Mouse (Mus musculus): ENCODE measurements around the gene Zcchc18. TPM values are rescaled to one million over a fixed set of nuclear protein-coding genes. Genes with fewer than 3 reads are reported as not detected.

The Zcchc18 gene
- polyA plus RNA-seq, 1 experiment: 2.1 TPM

GRCm38 (mm10) chrX:136986039-136986438, 6.9 kb upstream of the Zcchc18 start:
- no peaks in the 10 kb centered on the region for H3K4me1 ChIP-seq (ENCODE audit: control insufficient read depth, insufficient read depth, low read length)
- TF ChIP-seq POLR2A (IDR thresholded peaks at IDR 0.05; ENCODE audit: control insufficient read depth, low read depth, low read length): no peak
- TF ChIP-seq CTCF (IDR thresholded peaks at IDR 0.05; ENCODE audit: control insufficient read depth, insufficient read depth, insufficient replicate concordance, low read depth, low read length): no peak
- no peaks in the 10 kb centered on the region for H3K27me3 ChIP-seq (ENCODE audit: control insufficient read depth, insufficient read depth, low read length)
- peak overlapping the region; percentile 12; the same call in 1 of the 2 replicates for H3K27ac ChIP-seq (ENCODE audit: control insufficient read depth, insufficient read depth, low read depth, low read length)
- H3K4me3 ChIP-seq (ENCODE audit: control insufficient read depth, low read depth, low read length): no peak overlapping the region
- H3K36me3 ChIP-seq (ENCODE audit: control insufficient read depth, insufficient read depth, low read length): no peaks in the 10 kb centered on the region

GRCm38 (mm10) chrX:136991274-136991673, 1.7 kb upstream of the Zcchc18 start:
- TF ChIP-seq POLR2A (IDR thresholded peaks at IDR 0.05; ENCODE audit: control insufficient read depth, low read depth, low read length) (no peak), CTCF (IDR thresholded peaks at IDR 0.05; ENCODE audit: control insufficient read depth, insufficient read depth, insufficient replicate concordance, low read depth, low read length) (no peak)
- Histone ChIP-seq H3K4me1 (ENCODE audit: control insufficient read depth, insufficient read depth, low read length) (peaks cover 2% of the 10 kb centered on the region; the same call in 1 of the 2 replicates), H3K27ac (ENCODE audit: control insufficient read depth, insufficient read depth, low read depth, low read length) (no peak overlapping the region), H3K36me3 (ENCODE audit: control insufficient read depth, insufficient read depth, low read length) (no peaks in the 10 kb centered on the region), H3K4me3 (ENCODE audit: control insufficient read depth, low read depth, low read length) (no peak overlapping the region), H3K27me3 (ENCODE audit: control insufficient read depth, insufficient read depth, low read length) (no peaks in the 10 kb centered on the region)

- Histone ChIP-seq H3K36me3 (ENCODE audit: control insufficient read depth, insufficient read depth, low read length) (no peaks in the 10 kb centered on the region), H3K4me1 (ENCODE audit: control insufficient read depth, insufficient read depth, low read length) (peaks cover 2% of the 10 kb centered on the region; the same call in 1 of the 2 replicates), H3K4me3 (ENCODE audit: control insufficient read depth, low read depth, low read length) (peak overlapping the region; percentile 73), H3K27me3 (ENCODE audit: control insufficient read depth, insufficient read depth, low read length) (no peaks in the 10 kb centered on the region), H3K27ac (ENCODE audit: control insufficient read depth, insufficient read depth, low read depth, low read length) (peak overlapping the region; percentile 52; the same call in 1 of the 2 replicates)
- TF ChIP-seq CTCF (IDR thresholded peaks at IDR 0.05; ENCODE audit: control insufficient read depth, insufficient read depth, insufficient replicate concordance, low read depth, low read length) (no peak), POLR2A (IDR thresholded peaks at IDR 0.05; ENCODE audit: control insufficient read depth, low read depth, low read length) (no peak)
Measured at GRCm38 (mm10) chrX:136992191-136992965, 577 bp upstream of the Zcchc18 start.

GRCm38 (mm10) chrX:136993641-136994040, 686 bp downstream of the Zcchc18 start:
- Histone ChIP-seq H3K27me3 (ENCODE audit: control insufficient read depth, insufficient read depth, low read length) (no peaks in the 10 kb centered on the region), H3K27ac (ENCODE audit: control insufficient read depth, insufficient read depth, low read depth, low read length) (no peak overlapping the region), H3K4me1 (ENCODE audit: control insufficient read depth, insufficient read depth, low read length) (peaks cover 2% of the 10 kb centered on the region; the same call in 1 of the 2 replicates), H3K4me3 (ENCODE audit: control insufficient read depth, low read depth, low read length) (peak overlapping the region; percentile 7), H3K36me3 (ENCODE audit: control insufficient read depth, insufficient read depth, low read length) (no peaks in the 10 kb centered on the region)
- TF ChIP-seq CTCF (IDR thresholded peaks at IDR 0.05; ENCODE audit: control insufficient read depth, insufficient read depth, insufficient replicate concordance, low read depth, low read length): no peak
- no peak for TF ChIP-seq POLR2A (IDR thresholded peaks at IDR 0.05; ENCODE audit: control insufficient read depth, low read depth, low read length)

GRCm38 (mm10) chrX:136996256-136996655, 3.3 kb downstream of the Zcchc18 start:
- no peaks in the 10 kb centered on the region for H3K27me3 ChIP-seq (ENCODE audit: control insufficient read depth, insufficient read depth, low read length)
- peaks cover 2% of the 10 kb centered on the region; the same call in 1 of the 2 replicates for H3K4me1 ChIP-seq (ENCODE audit: control insufficient read depth, insufficient read depth, low read length)
- no peak overlapping the region for H3K27ac ChIP-seq (ENCODE audit: control insufficient read depth, insufficient read depth, low read depth, low read length)
- TF ChIP-seq POLR2A (IDR thresholded peaks at IDR 0.05; ENCODE audit: control insufficient read depth, low read depth, low read length) (no peak), CTCF (IDR thresholded peaks at IDR 0.05; ENCODE audit: control insufficient read depth, insufficient read depth, insufficient replicate concordance, low read depth, low read length) (no peak)
- H3K36me3 ChIP-seq (ENCODE audit: control insufficient read depth, insufficient read depth, low read length): no peaks in the 10 kb centered on the region
- no peak overlapping the region for H3K4me3 ChIP-seq (ENCODE audit: control insufficient read depth, low read depth, low read length)

- Histone ChIP-seq H3K4me1 (ENCODE audit: control insufficient read depth, insufficient read depth, low read length) (no peaks in the 10 kb centered on the region; the same call in none of the 2 replicates), H3K27me3 (ENCODE audit: control insufficient read depth, insufficient read depth, low read length) (no peaks in the 10 kb centered on the region), H3K27ac (ENCODE audit: control insufficient read depth, insufficient read depth, low read depth, low read length) (no peak overlapping the region), H3K4me3 (ENCODE audit: control insufficient read depth, low read depth, low read length) (no peak overlapping the region), H3K36me3 (ENCODE audit: control insufficient read depth, insufficient read depth, low read length) (no peaks in the 10 kb centered on the region)
- no peak for TF ChIP-seq CTCF (IDR thresholded peaks at IDR 0.05; ENCODE audit: control insufficient read depth, insufficient read depth, insufficient replicate concordance, low read depth, low read length)
- TF ChIP-seq POLR2A (IDR thresholded peaks at IDR 0.05; ENCODE audit: control insufficient read depth, low read depth, low read length): no peak
Measured at GRCm38 (mm10) chrX:137015099-137015709, 22.2 kb downstream of the Zcchc18 start.

- no peaks in the 10 kb centered on the region for H3K36me3 ChIP-seq (ENCODE audit: control insufficient read depth, insufficient read depth, low read length)
- no peak overlapping the region for H3K27ac ChIP-seq (ENCODE audit: control insufficient read depth, insufficient read depth, low read depth, low read length)
- no peaks in the 10 kb centered on the region for H3K27me3 ChIP-seq (ENCODE audit: control insufficient read depth, insufficient read depth, low read length)
- TF ChIP-seq CTCF (IDR thresholded peaks at IDR 0.05; ENCODE audit: control insufficient read depth, insufficient read depth, insufficient replicate concordance, low read depth, low read length) (no peak), POLR2A (IDR thresholded peaks at IDR 0.05; ENCODE audit: control insufficient read depth, low read depth, low read length) (no peak)
- H3K4me3 ChIP-seq (ENCODE audit: control insufficient read depth, low read depth, low read length): no peak overlapping the region
- no peaks in the 10 kb centered on the region; the same call in none of the 2 replicates for H3K4me1 ChIP-seq (ENCODE audit: control insufficient read depth, insufficient read depth, low read length)
Measured at GRCm38 (mm10) chrX:137017668-137018067, 24.7 kb downstream of the Zcchc18 start.
